In genomic region chr6:72962281-72962741, GRCm38 (mm10) we compare ENCODE assay signal across 11 mouse cellular contexts. TPM values are rescaled to one million over a fixed set of nuclear protein-coding genes. Genes with fewer than 3 reads are reported as not detected.
A peak's percentile ranks its signal among the peaks of the same experiment; 100 is the strongest.
DNase-seq lines count a peak whose midpoint lies in the region; ATAC-seq and TF ChIP-seq lines count a peak whose summit lies in the region.
"Had no signal": no experiment of that assay in that cellular context is flagged by ENCODE, and none has a peak within 500 bp of the region (broad histone marks: within the 10 kb centered on the region; RNA-seq: fewer than 3 reads in every experiment).

No protein-coding gene starts in this region.

- no peak for TF ChIP-seq CTCF in lung, postnatal 0 days (IDR thresholded peaks at IDR 0.05)

- no peak for TF ChIP-seq EP300 in lung, postnatal 0 days (IDR thresholded peaks at IDR 0.05)

- H3K4me2 ChIP-seq in lung, postnatal 0 days (replicated peaks; ENCODE audit: low read depth, low read length), result 0 out of 2 replicates have a peak overlapping the region, but pooled peaks have one; percentile 17
- no peak overlapping the region; the same call in 1 of the 2 replicates for H3K4me2 ChIP-seq in intestine, embryonic 15.5 days (replicated peaks)
- H3K4me2 ChIP-seq in stomach, embryonic 16.5 days (ENCODE audit: low read depth, low read length), result peak overlapping the region; percentile 37
- H3K4me2 ChIP-seq: forebrain, embryonic 15.5 days had no signal

- WGBS in lung, postnatal 0 days, result 33% methylated on average over 7 of the region's 7 CpGs
- WGBS in intestine, embryonic 15.5 days, result 33% methylated on average over 7 of the region's 7 CpGs
- 30% methylated on average over 7 of the region's 7 CpGs for WGBS in stomach, embryonic 16.5 days

- H3K9ac ChIP-seq in lung, postnatal 0 days (replicated peaks; ENCODE audit: low read depth), result no peak overlapping the region
- H3K9ac ChIP-seq in intestine, embryonic 15.5 days, result no peak overlapping the region
- H3K9ac ChIP-seq in stomach, embryonic 16.5 days (ENCODE audit: low read length), result peak overlapping the region; percentile 44
- H3K9ac ChIP-seq: forebrain, embryonic 15.5 days had no signal

- no peaks in the 10 kb centered on the region for H3K36me3 ChIP-seq in lung, postnatal 0 days (ENCODE audit: insufficient read depth, low read length)
- no peaks in the 10 kb centered on the region for H3K36me3 ChIP-seq in intestine, embryonic 15.5 days
- no peaks in the 10 kb centered on the region for H3K36me3 ChIP-seq in stomach, embryonic 16.5 days (ENCODE audit: control insufficient read depth, insufficient read depth, low read length)
- H3K36me3 ChIP-seq: forebrain, embryonic 15.5 days; heart, embryonic 10.5 days had no signal

- no peaks in the 10 kb centered on the region; the same call in 1 of the 2 replicates for H3K4me1 ChIP-seq in lung, postnatal 0 days (ENCODE audit: insufficient read depth, low read depth, low read length)
- H3K4me1 ChIP-seq in intestine, embryonic 15.5 days (replicated peaks), result 0 out of 2 replicates have a peak, but pooled peaks cover 9% of the 10 kb centered on the region
- H3K4me1 ChIP-seq in stomach, embryonic 16.5 days (ENCODE audit: control insufficient read depth, insufficient read depth, low read length), result peaks cover 19% of the 10 kb centered on the region

- H3K9me3 ChIP-seq in lung, postnatal 0 days (ENCODE audit: low read length), result no peaks in the 10 kb centered on the region
- no peaks in the 10 kb centered on the region for H3K9me3 ChIP-seq in intestine, embryonic 15.5 days
- no peaks in the 10 kb centered on the region for H3K9me3 ChIP-seq in stomach, embryonic 16.5 days (replicated peaks; ENCODE audit: control insufficient read depth, low read length)
- H3K9me3 ChIP-seq: forebrain, embryonic 15.5 days; heart, embryonic 10.5 days had no signal

- DNase-seq in embryo, embryonic 10.5 days (ENCODE audit: low spot score), result peak; percentile 20
- no peak for DNase-seq in embryo, embryonic 10 days (ENCODE audit: low spot score)
- DNase-seq in lung, postnatal 0 days (ENCODE audit: low spot score), result peak; percentile 34
- DNase-seq in lung, postnatal 4 days, result no peak
- DNase-seq in cerebellum, postnatal 25 days, result no peak
- DNase-seq in urinary bladder, postnatal 4 days (ENCODE audit: low spot score in 2 of 2), result no peak
- DNase-seq: cerebellum, postnatal 10 days had no signal

- H3K4me3 ChIP-seq in lung, postnatal 0 days (ENCODE audit: low read depth, low read length), result no peak overlapping the region
- H3K4me3 ChIP-seq in intestine, embryonic 15.5 days (replicated peaks), result no peak overlapping the region
- H3K4me3 ChIP-seq in stomach, embryonic 16.5 days (replicated peaks; ENCODE audit: low read length), result no peak overlapping the region
- H3K4me3 ChIP-seq: forebrain, embryonic 15.5 days; heart, embryonic 10.5 days had no signal

- H3K27me3 ChIP-seq in lung, postnatal 0 days (replicated peaks; ENCODE audit: insufficient read depth, low read length), result no peaks in the 10 kb centered on the region
- H3K27me3 ChIP-seq in intestine, embryonic 15.5 days (replicated peaks), result no peaks in the 10 kb centered on the region
- H3K27me3 ChIP-seq in stomach, embryonic 16.5 days (ENCODE audit: control insufficient read depth, insufficient read depth, low read length), result no peaks in the 10 kb centered on the region
- H3K27me3 ChIP-seq: forebrain, embryonic 15.5 days had no signal

- ATAC-seq in lung, postnatal 0 days, result no peak
- no peak for ATAC-seq in intestine, embryonic 15.5 days
- ATAC-seq in stomach, embryonic 16.5 days (ENCODE audit: insufficient read depth, low FRiP score), result no peak
- ATAC-seq: forebrain, embryonic 15.5 days had no signal

- no peak overlapping the region for H3K27ac ChIP-seq in lung, postnatal 0 days (ENCODE audit: low read length)
- H3K27ac ChIP-seq in intestine, embryonic 15.5 days, result peak overlapping the region; percentile 75
- H3K27ac ChIP-seq in stomach, embryonic 16.5 days (ENCODE audit: low read length), result peak overlapping the region; percentile 53
- H3K27ac ChIP-seq: forebrain, embryonic 15.5 days; heart, embryonic 10.5 days had no signal

RNA-seq across cellular contexts. Expression of gene Tmsb10, which starts 3.8 kb away (rescaled TPM):
- polyA plus RNA-seq in lung, postnatal 0 days (2015; fragmentation: Nextera tagmentation; extraction: Ambion mirVana), result 2,084 and 2,244 TPM in 2 replicates
- polyA plus RNA-seq in intestine, embryonic 15.5 days (2015; fragmentation: Nextera tagmentation; extraction: Ambion mirVana), result 1,739 and 2,151 TPM in 2 replicates
- polyA plus RNA-seq in stomach, embryonic 16.5 days (2015; fragmentation: Nextera tagmentation; extraction: Ambion mirVana), result 1,289 and 1,748 TPM in 2 replicates

Comparison
In these comparisons a context has a peak if more than half of its experiments do, and no peak if none do; other contexts are left out.
1. DNase-seq: peak in embryo, embryonic 10.5 days (single experiment) and lung, postnatal 0 days (single experiment); none in embryo, embryonic 10 days (single experiment), lung, postnatal 4 days (0 of 2), cerebellum, postnatal 25 days (0 of 2) and urinary bladder, postnatal 4 days (0 of 2).